Mouse (Mus musculus): Measurements from ENCODE around the gene Qpctl. TPM values are rescaled to one million over a fixed set of nuclear protein-coding genes. Genes with fewer than 3 reads are reported as not detected.

Gene Qpctl
- total RNA-seq, 2 experiments from 2014 or later, result 1.1 to 2.4 TPM

GRCm38 (mm10) chr7:19131324-19131848 lies 17.7 kb downstream of the Qpctl start:
- ATAC-seq (replicated peaks; ENCODE audit: low FRiP score, low TSS enrichment, poor library complexity, severe bottlenecking), result peak; percentile 98

GRCm38 (mm10) chr7:19130657-19131056 lies 18.4 kb downstream of the Qpctl start:
- 0 out of 2 replicates have a peak, but pooled peaks have one; percentile 36 for ATAC-seq (replicated peaks; ENCODE audit: low FRiP score, low TSS enrichment, poor library complexity, severe bottlenecking)

- no peak for ATAC-seq (replicated peaks; ENCODE audit: low FRiP score, low TSS enrichment, poor library complexity, severe bottlenecking)
Measured at GRCm38 (mm10) chr7:19129396-19129795, 19.7 kb downstream of the Qpctl start.

DNA sequence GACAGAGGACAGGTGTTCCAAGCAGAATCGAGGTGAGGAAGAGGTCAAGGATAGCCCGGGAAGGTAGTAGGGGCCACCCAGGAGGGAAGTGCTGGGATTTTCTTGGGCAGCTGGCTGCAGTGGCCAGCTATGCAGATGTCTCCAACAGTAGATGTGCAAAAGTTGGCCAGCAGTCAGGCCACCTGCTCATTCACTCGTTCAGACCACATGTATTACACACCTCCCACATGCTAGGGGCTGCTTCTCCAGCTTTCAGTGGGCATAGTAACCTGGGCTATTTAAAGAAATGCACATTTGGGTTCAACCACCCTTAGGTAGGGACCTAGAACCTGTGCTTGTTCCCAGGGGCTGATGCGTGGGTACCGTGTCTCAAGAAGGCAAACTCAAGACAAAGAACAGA lies 21.3 kb downstream of the Qpctl start:
- ATAC-seq (replicated peaks; ENCODE audit: low FRiP score, low TSS enrichment, poor library complexity, severe bottlenecking), result no peak

DNA sequence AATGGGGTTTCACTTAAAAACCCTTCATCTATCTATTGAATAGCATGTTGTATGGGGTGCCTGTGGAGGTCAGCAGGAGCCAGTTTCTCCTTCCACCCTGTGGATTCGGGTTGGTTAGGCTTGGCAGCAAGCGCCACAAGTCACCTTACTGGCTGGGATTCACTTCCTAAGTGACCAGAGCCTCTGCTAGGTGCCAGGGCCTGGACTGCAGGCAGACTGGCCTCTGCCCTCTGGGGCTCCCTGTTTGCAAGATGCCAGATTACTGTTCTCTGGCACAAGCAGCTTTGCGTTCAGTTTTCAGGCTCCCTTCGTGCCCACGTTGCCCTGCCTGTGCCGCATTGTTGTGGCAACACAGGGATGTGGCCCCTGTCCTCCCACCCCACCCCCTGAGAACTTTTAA lies 24.4 kb downstream of the Qpctl start:
- no peak for ATAC-seq (replicated peaks; ENCODE audit: low FRiP score, low TSS enrichment, poor library complexity, severe bottlenecking)

DNA sequence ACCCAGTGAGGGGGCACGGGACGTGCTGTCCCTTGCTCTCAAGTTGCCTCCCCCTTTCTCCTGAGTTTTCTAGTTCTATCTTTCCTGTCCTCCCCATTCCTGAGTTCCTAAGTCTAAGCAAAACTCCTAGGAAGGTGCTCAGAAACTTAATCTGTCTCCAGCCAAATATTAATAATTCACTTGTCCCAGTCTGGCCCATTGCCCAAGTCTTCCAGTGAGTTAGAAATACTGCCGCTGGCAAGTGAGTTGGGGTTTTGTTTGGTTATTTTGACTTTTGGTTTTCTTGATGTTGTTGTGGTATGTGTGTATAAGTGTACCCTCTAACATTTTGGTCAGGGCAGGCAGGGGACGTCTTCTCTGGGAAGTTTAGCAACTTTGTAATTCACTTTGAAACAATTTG lies 27.4 kb downstream of the Qpctl start:
- no peak for ATAC-seq (replicated peaks; ENCODE audit: low FRiP score, low TSS enrichment, poor library complexity, severe bottlenecking)

- ATAC-seq (replicated peaks; ENCODE audit: low FRiP score, low TSS enrichment, poor library complexity, severe bottlenecking), result peak; percentile 100
Measured at GRCm38 (mm10) chr7:19119631-19120429, 29.3 kb downstream of the Qpctl start, which contains the start of gene Fbxo46. Gene Fbxo46, plus strand, starts transcription at chr7:19119859.

DNA sequence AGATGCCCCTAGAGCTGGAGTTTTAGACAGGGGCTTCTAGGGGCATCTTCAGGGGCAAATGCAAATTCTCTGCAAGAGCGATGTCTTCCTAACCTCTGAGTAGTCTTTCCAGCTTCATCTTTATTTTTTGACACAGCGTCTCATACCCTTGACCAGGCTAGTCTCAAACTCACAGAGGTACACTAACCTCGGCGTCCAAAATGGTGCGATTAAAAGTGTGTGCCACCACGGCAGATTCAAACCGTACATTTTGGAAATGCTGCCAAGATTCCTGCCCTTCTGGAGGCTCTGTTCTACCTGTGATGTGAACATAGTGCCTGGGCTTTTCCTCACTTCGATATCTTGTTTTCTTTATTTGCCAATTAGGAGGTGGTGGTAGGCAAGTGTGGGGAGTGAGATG lies 30.0 kb downstream of the Qpctl start:
- ATAC-seq (replicated peaks; ENCODE audit: low FRiP score, low TSS enrichment, poor library complexity, severe bottlenecking), result no peak

- ATAC-seq (replicated peaks; ENCODE audit: low FRiP score, low TSS enrichment, poor library complexity, severe bottlenecking), result no peak
Measured at GRCm38 (mm10) chr7:19118028-19118771, 30.9 kb downstream of the Qpctl start, which contains the start of gene Gm4969. Gene Gm4969, minus strand, starts transcription at chr7:19118368.

GRCm38 (mm10) chr7:19109565-19109964 lies 39.5 kb downstream of the Qpctl start:
- ATAC-seq (replicated peaks; ENCODE audit: low FRiP score, low TSS enrichment, poor library complexity, severe bottlenecking), result no peak

GRCm38 (mm10) chr7:19107436-19107835 lies 41.7 kb downstream of the Qpctl start:
- no peak for ATAC-seq (replicated peaks; ENCODE audit: low FRiP score, low TSS enrichment, poor library complexity, severe bottlenecking)

DNA sequence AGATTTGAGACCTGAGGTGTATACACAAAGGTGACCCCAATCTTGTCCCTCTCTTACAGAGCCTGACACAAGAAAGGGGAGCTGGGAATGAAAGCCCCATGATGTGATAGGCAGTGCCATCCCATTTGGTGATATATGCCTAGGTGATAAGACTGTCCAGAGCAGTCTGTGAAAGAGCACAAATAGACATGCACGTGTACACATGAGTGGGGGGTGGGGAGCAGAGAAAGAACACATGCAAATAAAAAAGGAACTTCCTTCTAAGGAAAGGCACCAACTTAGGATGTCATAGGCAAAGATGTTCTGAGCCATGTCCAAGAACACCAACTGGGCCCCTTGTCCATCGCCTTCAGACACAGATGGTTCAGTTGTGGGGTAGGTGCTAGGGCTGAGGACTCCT lies 44.6 kb downstream of the Qpctl start:
- ATAC-seq (replicated peaks; ENCODE audit: low FRiP score, low TSS enrichment, poor library complexity, severe bottlenecking), result no peak

GRCm38 (mm10) chr7:19103741-19104140 lies 45.4 kb downstream of the Qpctl start:
- no peak for ATAC-seq (replicated peaks; ENCODE audit: low FRiP score, low TSS enrichment, poor library complexity, severe bottlenecking)

DNA sequence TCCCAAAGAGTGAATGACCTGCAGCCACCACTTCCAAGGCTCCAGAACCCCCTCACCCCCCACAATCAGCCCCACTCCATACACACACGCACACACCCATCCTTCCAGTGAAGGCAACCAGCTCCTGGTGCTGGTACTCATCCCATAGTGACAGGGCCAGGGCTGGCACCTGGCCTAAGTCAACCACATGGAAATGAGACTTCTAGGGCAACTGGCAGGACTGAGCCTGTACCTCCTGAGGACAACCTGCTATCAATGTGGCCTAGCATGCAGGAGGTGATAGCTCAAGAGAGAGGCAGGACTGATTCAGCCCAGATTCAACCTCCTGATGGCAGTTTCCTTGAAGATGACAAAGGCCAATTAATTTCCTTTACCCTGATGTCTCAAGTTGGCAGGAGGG lies 48.8 kb downstream of the Qpctl start:
- no peak for ATAC-seq (replicated peaks; ENCODE audit: low FRiP score, low TSS enrichment, poor library complexity, severe bottlenecking)

GRCm38 (mm10) chr7:19098811-19099210 lies 50.3 kb downstream of the Qpctl start:
- ATAC-seq (replicated peaks; ENCODE audit: low FRiP score, low TSS enrichment, poor library complexity, severe bottlenecking), result no peak

GRCm38 (mm10) chr7:19097863-19098262 lies 51.2 kb downstream of the Qpctl start:
- no peak for ATAC-seq (replicated peaks; ENCODE audit: low FRiP score, low TSS enrichment, poor library complexity, severe bottlenecking)

DNA sequence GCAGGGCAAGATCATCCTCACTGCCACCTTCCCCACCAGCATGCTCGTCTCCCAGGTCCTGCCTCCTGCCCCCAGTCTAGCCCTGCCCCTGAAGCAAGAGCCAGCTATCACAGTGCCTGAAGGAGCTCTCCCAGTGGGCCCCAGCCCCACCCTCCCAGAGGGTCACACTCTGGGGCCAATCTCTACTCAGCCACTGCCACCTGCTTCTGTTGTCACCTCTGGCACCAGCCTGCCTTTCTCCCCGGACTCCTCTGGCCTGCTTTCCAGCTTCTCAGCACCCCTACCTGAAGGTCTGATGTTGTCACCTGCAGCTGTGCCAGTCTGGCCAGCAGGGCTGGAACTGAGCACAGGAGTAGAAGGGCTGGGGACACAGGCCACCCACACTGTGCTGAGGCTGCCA lies 51.9 kb downstream of the Qpctl start:
- no peak for ATAC-seq (replicated peaks; ENCODE audit: low FRiP score, low TSS enrichment, poor library complexity, severe bottlenecking)

DNA sequence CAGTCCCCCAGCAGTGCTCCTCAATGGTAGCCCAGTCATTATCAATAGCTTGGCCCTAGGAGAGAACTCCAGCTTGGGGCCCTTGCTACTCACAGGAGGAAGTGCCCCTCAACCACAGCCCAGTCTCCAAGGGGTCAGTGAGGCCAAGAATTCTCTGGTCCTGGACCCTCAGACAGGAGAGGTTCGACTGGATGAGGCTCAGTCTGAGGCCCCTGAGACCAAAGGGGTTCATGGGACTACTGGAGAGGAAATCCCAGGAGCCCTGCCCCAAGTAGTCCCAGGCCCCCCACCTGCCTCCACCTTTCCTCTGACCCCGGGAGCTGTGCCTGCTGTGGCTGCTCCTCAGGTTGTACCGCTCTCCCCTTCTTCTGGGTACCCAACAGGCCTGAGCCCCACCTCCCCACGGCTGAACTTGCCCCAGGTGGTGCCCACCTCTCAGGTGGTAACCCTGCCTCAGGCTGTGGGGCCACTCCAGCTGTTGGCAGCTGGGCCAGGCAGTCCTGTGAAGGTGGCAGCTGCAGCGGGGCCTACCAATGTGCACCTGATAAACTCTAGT lies 52.6 kb downstream of the Qpctl start:
- ATAC-seq (replicated peaks; ENCODE audit: low FRiP score, low TSS enrichment, poor library complexity, severe bottlenecking), result no peak

DNA sequence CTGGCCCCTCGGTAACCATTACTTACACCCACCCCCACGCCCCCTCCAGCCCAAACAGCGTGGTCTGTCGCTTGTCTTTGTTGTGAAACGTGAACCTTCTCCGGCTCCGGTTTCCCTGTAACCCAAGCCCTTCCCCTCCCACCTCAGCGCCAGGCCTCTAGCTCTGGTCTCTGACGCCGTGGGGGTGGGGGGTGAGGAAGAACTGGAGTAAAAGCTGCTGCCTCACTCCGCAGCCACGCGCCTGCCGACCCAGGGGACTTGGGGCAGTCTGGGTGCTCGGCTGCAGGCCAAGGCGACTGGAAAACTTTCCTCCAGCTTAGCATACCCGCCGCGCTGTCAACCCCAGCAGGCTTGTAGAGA lies 53.4 kb downstream of the Qpctl start:
- no peak for ATAC-seq (replicated peaks; ENCODE audit: low FRiP score, low TSS enrichment, poor library complexity, severe bottlenecking)
